Mouse (Mus musculus) mouse trophoblast stem cell (cell line): ENCODE measurements around the gene Cdkn1c.

Experiments used
- in situ Hi-C, 2 experiments: fragments of 300-500 bp; cut with MseI, MboI; formaldehyde crosslinking; loops; 2 replicates in 1 of 2; 3 replicates in 1 of 2; pipeline ENCODE4 v1.15.1; 2025

Cdkn1c gene

DNA sequence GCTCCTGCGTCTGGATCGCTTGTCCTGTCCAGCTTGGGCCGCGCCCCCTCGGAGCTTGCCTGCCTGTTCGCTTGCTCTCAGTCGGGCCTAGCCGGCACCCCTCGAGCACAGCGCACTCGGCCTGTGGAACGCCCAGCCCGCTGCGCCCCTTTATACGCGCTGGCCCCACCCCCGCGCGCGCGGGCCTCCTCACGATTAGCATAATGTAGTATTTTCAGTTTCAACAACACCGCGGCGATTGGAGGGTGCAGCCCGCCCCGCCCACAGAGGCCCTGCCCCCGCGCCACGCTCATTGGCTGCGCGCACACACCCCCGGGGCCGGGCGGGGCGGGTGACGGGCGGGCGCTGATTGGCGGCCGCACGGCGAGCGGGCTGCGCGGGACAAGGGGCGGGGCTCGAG is at the start of gene Cdkn1c:
TSS of gene Cdkn1c (minus strand) at position 177 of the 400 bp plus-strand sequence.
- in situ Hi-C loops, result no loop called here

DNA sequence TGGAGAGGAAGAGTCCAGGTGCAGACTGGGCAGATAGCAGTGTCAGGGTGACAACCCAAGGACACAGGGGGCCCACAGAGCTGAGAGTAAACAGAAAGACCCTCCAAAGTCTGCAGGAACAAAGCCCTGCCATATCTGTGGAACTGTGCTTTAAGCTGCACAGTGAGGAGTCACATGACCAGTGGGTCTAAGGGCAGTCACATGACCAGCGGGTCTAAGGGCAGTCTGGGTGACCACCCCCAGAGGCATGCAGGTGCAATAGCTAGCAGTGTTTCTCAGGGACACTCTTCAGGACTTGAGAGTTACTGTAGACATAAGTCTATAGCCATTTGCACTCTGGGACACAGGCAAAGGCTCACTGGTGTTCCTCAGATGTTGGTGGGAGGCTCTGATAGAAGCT is 48.7 kb upstream of the Cdkn1c start:
- in situ Hi-C loops, result no loop called here

DNA sequence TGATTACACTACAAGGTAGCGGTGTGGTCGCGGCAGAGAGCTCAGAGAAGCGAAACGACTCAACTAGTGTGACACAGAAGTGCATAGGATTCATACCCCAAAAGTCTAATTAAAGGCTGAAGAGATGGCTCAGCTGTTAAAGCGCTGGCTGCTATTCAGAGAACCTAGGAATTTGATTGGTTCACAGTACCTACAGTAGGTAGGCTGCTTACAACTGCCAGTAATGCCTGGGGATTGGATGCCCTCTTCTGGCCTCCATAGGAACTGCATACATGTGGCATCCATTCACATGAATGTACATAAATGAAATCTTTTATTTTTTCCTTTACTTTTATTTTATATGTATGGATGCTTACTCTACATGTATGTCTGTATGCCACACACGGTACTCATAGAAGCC is 45.8 kb upstream of the Cdkn1c start:
- in situ Hi-C loops, result no loop called here

DNA sequence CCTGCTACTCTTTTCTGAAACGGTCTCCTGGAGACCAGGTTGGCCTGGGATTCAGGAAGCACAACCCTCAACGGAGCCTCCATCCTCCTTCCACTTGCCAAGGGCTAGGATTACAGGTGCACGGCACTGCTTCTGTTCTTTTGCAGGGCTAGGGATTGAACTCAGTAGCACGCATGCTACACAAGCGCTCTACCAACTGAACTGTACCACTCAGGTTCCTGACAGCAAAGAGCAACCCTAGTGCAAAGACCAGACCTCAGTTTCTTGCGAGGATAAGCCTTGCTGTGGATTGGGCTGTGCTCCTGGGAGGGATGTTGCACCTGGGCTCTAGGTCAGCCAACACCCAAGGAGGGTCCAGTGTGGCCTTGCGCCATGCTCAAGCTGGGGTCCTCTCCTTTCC is 45.4 kb upstream of the Cdkn1c start:
- in situ Hi-C loops, result no loop called here

DNA sequence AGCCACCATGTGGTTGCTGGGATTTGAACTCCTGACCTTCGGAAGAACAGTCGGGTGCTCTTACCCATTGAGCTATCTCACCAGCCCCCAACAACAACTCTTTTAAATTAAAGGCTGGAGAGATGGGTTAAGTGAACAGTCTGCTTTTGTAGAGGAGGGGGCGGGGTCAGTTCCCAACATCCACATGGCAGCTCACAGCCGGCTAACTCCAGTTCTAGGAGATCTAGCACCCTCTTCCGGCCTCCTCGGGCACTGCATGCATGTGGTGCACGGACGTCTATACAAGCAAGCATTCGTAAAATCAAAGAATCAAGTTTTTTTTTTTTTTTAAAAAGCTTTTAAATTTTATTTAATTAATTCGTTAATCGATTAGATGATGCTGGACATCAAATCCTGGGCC is 45.0 kb upstream of the Cdkn1c start:
- in situ Hi-C loops, result no loop called here

DNA sequence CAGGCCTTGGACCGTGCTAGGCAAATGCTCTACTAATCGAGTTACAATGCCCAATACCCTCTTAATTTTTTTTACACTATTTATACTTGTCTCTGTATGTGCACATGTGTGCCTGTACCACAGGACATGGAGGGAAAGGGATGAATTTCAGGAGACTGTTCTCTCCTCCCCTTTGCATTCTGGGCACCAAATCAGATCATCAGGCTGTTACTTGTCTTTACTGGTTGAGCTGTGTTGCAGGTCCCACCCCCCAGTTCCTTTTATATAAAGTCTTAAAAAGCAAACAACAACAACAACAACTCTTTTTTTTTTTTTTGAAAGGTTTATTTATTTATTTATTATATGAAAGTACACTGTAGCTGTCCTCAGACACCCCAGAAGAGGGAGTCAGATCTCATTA is 44.6 kb upstream of the Cdkn1c start:
- in situ Hi-C loops, result no loop called here

DNA sequence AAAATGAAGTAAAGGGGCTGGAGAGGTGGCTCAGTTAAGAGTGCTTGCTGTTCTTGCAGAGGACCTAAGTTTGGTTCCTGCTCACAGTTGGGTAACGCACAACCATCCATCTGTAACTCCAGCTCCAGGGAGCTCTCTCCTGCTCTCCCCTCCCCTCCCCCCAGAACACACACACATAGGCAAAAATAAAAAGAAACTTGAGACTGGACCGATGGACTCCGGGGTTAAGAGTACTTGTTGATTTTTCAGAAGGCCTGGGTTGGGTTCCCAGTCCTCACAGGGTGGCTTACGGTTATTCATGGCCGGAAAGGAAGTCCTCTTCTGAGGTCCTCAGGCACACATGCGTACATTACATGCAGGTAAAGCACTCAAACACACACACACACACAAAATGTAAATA is 43.1 kb upstream of the Cdkn1c start:
- in situ Hi-C loops, result no loop called here

DNA sequence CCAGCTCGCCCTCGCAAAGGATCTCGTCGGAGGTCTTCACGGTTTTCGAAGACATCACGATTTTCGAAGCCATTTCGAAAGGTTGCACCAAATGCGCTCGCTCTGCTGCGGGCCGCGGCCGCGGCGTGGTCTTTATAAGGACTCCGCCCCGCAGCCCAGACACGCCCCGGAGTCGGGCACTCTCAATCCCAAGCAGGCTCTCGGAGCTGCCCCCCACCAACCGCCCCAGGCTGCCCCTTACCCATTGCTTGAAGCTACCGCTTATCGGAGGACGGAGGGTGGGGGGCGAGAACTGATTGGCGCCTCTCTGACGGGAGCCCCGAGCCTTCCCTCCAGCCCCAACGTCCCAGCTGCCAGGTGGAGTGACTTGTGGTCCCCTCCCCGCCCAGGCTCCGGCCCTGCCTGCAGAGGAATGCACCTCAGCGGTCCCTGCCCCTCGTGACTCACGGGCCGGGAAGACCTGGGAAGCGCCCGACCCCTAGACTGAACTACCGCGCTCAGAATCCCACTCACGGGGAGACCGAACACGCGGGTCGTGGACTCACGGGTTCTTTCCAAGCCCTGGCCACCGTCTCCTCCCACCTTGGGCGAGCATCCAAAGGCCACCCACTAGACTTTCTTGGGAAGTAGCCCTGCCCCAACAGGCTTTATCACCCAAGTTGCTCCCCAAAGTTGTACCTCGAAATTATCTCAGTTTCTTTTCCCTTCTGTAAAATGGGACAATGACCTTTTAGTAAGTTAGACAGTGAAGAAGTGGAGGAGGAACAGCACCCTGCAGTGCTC is 41.8 kb upstream of the Cdkn1c start, which contains the start of gene Phlda2:
TSS of gene Phlda2 (minus strand) at position 733 of the 783 bp plus-strand sequence.
- in situ Hi-C loops, result no loop called here

DNA sequence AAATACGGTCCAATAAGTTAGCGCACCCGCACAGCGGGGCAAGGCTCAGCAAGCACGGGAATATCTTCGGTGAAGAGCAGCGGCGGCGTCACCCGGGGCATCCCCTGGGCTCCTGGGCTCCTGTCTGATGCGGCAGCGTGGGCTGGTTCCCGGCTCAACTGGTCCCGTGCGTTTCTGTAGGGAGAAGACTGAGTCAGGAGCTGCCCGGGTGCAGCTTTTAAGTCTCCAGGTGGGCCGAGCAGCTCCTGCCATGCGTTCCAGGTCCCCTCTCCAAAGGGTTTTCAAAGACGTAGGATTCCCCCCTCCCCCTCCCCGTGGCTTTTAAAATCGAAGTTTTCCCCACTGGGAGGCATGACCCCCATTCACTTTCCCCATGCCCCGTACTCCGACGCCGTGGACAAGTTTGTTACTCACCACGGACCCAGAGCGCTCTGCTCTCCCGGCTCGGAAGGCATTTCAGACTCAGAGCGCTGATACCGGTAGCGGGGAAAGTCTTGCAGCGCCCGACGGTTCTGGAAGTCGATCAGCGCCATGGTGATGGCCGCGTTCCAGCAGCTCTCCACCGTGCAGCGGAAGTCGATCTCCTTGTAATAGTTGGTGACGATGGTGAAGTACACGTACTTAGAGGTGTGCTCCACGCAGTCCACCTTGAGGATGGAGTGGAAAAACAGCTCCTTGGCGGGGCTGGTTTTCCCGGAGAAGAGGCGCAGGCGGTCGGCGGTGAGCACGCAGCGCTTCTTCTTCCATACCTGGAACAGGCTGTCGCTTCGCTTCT is 41.0 kb upstream of the Cdkn1c start:
- in situ Hi-C loops, result no loop called here

DNA sequence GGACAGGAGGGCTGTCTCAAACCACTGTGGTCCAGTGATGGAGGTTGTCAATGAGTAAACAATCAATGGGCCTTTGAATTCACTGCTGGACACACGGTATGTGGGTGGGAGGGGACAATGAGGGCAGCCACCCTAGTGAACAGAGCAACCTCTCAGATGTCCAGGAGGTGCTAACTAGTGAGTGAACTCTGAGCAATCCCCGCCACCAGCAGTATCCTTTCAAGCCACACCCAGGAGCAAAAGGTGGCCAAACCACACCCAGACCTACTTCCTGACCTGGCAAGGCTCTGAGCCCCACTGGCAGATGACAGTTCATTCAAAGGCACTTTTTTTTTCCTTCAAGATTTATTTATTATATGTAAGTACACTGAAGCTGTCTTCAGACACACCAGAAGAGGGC is 40.1 kb upstream of the Cdkn1c start:
- in situ Hi-C loops, result no loop called here

DNA sequence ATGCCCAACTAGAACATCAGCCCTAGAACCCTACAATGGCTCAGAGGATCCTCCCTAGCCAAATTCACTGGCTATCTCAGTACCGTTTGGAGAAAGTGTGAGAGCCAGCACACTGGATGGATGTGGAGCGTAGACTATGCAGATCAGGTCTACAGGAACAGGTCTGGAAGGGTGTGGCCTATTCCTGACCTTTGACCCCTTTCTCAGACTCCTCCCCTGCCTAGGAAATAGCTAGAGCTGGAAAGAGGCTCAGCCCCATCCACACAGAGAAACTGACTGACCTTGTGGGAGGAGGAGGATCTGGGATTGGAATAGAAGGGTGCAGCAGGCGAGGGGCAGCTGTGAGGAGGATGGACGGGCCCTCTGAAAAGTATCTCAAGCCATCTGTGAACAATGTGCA is 37.7 kb upstream of the Cdkn1c start:
- in situ Hi-C loops, result no loop called here

DNA sequence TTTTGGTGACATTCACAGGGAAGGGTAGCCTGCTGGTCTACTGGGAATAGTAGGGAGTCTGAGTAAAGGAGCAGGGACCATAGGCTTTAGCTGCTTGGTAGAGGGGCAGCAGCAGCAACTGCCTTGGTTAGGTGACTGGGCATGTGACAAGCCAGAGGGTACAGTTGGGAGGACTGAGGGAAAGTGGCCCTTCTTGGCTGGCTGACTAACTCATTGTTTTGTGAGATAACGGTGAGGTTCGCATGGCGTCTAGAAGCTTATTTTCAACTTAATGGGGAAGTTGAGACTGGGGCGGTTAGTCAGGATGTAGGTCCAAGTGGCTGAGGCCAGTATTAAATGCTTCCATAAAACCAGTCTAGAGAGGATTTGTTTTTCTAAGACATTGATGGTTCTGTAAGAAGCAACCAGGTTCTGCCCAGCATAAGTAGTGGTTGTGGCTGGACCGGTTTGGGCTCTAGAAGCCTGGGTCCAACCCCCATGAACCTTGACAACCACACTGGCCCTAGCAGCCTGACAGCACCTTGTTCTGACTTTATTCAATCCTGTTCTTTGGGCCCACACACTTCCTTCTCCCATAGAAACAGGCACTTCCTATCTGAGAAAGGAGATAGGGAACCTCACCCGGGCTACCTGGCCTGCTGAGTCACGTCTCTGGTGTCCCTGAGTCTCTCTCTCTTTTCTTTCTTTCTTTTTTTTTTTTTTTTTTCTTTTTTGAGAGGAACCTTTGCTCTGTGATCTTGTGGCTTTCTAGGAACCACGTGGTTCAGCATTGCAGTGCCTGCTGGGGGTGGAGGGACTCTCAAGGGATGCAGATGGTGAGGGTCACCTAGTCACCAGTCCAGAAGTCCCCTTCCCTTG is 34.5 kb upstream of the Cdkn1c start:
- in situ Hi-C loops, result no loop called here

DNA sequence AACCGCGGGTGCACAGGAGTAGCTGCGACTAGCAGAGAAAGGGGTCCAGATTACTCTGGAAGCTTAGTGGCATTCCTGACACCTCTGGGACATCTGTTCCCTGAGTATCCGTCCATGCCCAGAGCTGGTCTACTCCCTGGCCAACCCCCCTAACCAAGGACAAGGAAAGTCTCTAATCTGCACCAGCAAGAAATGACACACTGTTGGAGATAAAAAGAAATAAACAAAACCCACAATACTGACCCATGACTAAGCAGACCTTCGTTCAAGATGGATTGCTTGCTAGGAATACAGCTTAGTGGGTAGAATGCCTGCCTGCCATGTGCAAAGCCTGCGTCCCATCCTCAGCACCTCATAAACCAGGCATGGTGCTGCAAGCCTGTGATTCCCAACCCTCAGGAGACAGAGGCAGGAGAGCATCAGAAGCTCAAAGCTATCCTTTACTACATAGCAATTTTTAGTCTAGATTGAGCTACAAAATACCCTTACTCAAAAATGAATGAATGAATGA is 32.8 kb upstream of the Cdkn1c start:
- in situ Hi-C loops, result no loop called here

DNA sequence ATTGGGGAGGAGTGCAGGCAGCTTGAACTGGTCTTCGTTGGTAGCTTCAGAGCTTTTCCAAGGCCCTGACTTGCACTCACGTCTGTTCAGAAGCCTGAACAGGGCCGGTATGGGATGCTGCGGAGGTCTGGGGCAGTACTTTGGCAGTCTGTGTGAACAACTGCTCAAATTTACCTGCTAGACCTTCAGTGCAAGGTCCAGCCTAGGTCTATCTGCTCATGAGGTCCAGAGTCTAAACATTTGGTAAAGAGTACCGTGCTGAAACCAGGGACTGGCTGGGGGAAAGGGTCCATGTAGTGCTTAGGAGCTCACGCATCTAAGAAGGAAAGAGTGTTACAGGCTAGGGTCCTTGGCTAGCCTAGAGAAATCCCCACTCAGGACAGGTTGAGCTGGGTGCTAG is 28.9 kb upstream of the Cdkn1c start:
- in situ Hi-C loops, result no loop called here

DNA sequence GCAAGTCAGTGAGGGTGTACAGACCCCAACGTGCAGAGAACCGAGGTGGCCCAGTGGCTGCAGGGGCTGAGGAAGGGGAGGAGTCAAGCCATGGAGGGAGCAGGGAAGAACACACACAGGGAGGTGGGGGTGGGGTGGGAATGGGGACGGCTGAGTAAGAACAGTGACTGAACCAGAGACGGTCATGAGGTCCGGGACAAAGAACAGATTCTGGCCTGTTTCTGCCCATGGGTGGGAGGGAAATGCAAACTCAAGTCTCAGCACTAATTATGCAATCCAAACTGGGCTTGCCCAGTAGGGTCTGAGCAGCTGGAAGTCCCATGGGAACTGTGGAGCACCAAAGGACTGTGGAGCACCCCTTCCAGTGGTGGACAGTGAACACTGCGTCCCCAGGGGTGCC is 21.7 kb upstream of the Cdkn1c start:
- in situ Hi-C loops, result no loop called here

DNA sequence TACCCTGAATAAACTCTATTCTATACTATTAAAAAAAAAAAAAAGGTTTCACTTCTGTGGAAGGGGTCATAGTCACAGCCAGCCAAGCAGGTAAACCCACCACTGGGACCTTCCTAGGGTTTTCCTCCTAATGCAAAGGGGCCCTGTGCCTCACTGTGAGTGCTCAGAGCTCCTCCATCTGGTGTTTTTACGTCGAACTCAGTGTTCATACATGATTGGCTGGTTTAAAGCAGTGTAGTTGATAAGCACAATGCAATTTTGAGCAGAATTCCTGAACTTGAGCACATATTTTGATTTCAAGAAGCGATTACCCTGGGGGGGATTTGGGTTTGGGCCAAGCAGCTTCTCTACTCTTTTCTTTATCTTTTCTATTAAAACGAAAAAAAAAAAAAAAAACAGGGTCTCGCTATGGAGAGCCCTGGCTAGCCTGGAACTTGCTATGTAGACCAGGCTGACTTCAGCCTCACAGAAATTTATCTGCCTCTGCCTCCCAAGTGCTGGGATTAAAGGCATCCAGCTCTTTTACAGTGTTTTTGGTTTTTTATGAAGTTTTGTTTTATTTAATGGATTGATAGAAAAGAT is 21.0 kb upstream of the Cdkn1c start:
- in situ Hi-C loops, result no loop called here

DNA sequence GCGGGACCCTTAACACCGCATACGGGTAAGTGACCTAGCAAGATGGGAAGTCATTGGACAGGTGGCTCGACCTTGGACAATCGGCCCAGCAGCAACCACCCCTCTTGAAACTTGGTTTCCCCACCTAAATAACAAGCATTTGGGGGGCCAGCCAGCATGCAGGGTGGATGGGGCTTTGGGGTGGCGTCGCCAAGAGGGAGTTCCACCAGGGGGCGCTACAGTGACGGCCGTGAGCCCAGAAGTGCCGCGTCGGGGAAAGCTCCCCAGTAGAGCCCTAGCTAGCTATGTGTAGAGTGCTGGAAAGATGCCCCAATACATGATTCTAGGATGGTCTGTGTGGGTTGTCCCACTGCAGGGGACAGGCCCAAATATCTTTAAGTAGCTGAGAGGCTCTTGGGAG is 19.6 kb upstream of the Cdkn1c start:
- in situ Hi-C loops, result no loop called here

DNA sequence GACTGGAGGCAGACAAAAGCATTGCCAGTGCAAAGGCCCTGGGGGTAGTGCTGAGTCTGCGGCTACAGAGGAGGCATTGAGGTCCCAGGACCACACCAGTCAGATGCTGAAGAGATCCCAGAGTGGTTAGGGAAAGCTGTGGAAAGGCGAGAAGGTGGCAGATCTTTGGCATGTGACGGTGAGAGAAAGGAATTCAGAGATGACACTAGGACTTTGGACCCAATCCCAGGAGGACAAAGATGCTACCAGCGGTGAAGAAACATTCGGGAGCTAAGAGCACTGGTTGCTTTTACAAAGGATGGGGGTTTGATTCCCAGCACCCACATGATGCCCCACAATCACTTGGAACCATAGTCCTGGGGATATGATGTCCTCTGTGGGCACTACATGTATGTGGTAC is 16.9 kb upstream of the Cdkn1c start:
- in situ Hi-C loops, result no loop called here

DNA sequence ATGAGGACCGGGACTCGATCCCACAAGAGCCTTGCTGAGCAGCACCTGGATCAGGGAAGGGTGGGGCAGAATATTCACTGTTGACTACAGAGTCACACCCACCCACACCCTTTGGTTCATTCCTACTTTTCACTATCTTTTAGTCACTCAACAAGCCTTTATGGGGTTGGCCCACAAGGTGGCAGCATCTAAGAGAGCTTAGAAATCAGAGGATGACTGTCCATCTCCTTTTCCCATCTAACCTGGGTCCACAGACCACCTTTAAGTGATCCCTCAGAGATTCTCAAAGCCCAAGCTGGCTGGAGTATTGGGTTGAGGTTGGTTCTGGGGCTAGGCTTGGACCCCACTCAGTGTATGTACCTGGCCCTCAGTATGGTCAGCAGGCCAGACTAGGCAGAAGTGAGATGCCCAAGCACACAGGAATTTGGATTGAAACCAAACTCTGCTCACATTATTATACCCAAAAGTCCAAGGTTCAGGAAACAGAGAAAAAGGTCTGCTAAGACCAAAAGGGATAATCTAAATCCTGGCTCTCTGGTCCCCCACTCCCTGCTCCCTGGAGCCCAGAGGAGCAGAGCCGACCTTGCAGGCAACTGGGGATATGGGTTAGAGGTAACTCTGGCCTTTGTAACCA is 16.0 kb upstream of the Cdkn1c start:
- in situ Hi-C loops, result no loop called here

DNA sequence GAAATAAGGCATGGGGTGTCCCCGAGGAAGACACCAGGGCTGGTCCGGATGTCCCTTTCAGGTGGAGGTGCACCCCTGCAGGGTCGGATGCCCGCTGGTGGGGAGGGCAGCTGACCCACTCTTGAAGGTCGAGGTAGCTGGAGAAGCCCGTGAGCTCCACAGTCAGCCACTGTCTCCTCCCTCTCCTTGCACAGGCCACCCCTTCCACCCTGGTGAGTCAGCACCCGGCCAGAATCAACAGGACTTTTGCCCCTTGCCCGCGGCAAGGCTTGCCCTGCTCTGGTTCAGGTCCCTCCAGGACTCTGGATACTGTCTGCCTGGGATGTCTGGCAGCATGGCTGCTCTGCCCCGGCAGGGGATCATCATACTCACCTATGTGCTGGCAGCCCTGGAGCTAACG is 15.0 kb upstream of the Cdkn1c start:
- in situ Hi-C loops, result no loop called here

DNA sequence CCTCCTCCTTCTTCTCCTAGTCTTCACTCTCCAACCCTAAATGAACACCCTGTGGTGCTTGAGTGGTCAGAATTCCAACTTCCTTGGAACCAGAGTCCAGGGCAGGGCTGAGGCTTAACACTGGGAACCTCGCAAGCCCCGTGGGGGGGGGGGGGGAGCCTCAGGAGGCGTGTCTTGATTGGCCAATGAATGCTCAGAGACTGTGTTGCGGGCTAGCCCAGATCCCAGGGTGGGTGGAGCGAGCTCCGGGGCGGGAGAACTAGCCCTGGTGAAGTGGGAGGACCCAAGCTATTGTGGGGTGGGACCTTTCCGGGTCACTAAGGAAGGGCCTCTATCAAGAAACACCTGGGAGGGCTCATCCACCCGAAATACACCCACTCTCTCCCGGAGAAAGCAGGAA is 14.0 kb upstream of the Cdkn1c start:
- in situ Hi-C loops, result no loop called here
